Mouse (Mus musculus): ENCODE data around the gene Nipal3. TPM values are rescaled to one million over a fixed set of nuclear protein-coding genes. Genes with fewer than 3 reads are reported as not detected.

Nipal3 gene
- polyA plus RNA-seq, 1 experiment from 2014 or later: 1.6 TPM

GRCm38 (mm10) chr4:135520421-135520820, 25.6 kb upstream of the Nipal3 start:
- ATAC-seq (no peak), DNase-seq (no peak)
- Histone ChIP-seq H3K4me3 (ENCODE audit: low read depth, low read length) (no peak overlapping the region), H3K4me2 (ENCODE audit: low read depth, low read length) (no peak overlapping the region), H3K36me3 (replicated peaks; ENCODE audit: insufficient read depth, low read length) (no peaks in the 10 kb centered on the region), H3K9me3 (ENCODE audit: low read length) (no peaks in the 10 kb centered on the region), H3K27me3 (ENCODE audit: insufficient read depth, low read length) (peaks cover 4% of the 10 kb centered on the region; the same call in 1 of the 2 replicates), H3K27ac (ENCODE audit: low read depth) (no peak overlapping the region), H3K4me1 (ENCODE audit: insufficient read depth) (peaks cover 3% of the 10 kb centered on the region; the same call in 1 of the 2 replicates), H3K9ac (replicated peaks) (no peak overlapping the region)
- 50% methylated on average over 9 of the region's 9 CpGs for WGBS (ENCODE audit: insufficient replicate concordance)
- TF ChIP-seq EP300 (IDR thresholded peaks at IDR 0.05; ENCODE audit: low read depth) (no peak), CTCF (IDR thresholded peaks at IDR 0.05; ENCODE audit: low read depth) (no peak)

DNA sequence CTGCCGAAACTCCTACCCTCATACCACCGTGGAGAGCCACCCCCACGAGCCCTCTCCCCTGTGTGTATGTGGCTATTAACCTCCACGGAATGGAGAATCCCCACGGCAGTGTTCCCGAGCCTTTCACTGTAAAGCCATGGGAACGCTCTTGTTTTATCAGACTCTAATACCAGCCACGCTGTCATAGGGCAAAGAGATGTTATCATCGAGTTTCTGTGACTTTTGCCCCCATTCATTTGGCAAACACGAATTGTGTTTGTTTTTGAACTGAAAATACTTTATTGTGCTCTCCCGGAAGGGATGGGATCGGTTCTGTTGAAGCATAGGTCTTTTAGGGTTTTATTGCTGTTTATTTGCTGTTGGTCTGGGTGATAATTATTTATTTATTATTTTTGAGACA, 23.3 kb upstream of the Nipal3 start:
- 60% methylated on average over 12 of the region's 12 CpGs for WGBS (ENCODE audit: insufficient replicate concordance)
- H3K9ac ChIP-seq (replicated peaks): no peak overlapping the region
- TF ChIP-seq EP300 (IDR thresholded peaks at IDR 0.05; ENCODE audit: low read depth) (no peak), CTCF (IDR thresholded peaks at IDR 0.05; ENCODE audit: low read depth) (no peak)
- H3K36me3 ChIP-seq (replicated peaks; ENCODE audit: insufficient read depth, low read length): no peaks in the 10 kb centered on the region
- H3K4me2 ChIP-seq (ENCODE audit: low read depth, low read length): no peak overlapping the region
- no peaks in the 10 kb centered on the region for H3K27me3 ChIP-seq (ENCODE audit: insufficient read depth, low read length)
- no peak overlapping the region for H3K4me3 ChIP-seq (ENCODE audit: low read depth, low read length)
- DNase-seq (no peak), ATAC-seq (peak; percentile 62)
- H3K27ac ChIP-seq (ENCODE audit: low read depth): no peak overlapping the region
- peaks cover 6% of the 10 kb centered on the region for H3K4me1 ChIP-seq (ENCODE audit: insufficient read depth)
- H3K9me3 ChIP-seq (ENCODE audit: low read length): no peaks in the 10 kb centered on the region

GRCm38 (mm10) chr4:135516351-135517316, 21.8 kb upstream of the Nipal3 start:
- no peaks in the 10 kb centered on the region for H3K9me3 ChIP-seq (ENCODE audit: low read length)
- no peaks in the 10 kb centered on the region for H3K36me3 ChIP-seq (replicated peaks; ENCODE audit: insufficient read depth, low read length)
- peak overlapping the region; percentile 77 for H3K27ac ChIP-seq (ENCODE audit: low read depth)
- 42% methylated on average over 15 of the region's 15 CpGs for WGBS (ENCODE audit: insufficient replicate concordance)
- TF ChIP-seq CTCF (IDR thresholded peaks at IDR 0.05; ENCODE audit: low read depth): peak; percentile 85
- no peak for TF ChIP-seq EP300 (IDR thresholded peaks at IDR 0.05; ENCODE audit: low read depth)
- H3K27me3 ChIP-seq (ENCODE audit: insufficient read depth, low read length): no peaks in the 10 kb centered on the region
- peak; percentile 82 for ATAC-seq
- no peak overlapping the region for H3K4me3 ChIP-seq (ENCODE audit: low read depth, low read length)
- H3K4me2 ChIP-seq (ENCODE audit: low read depth, low read length): no peak overlapping the region
- H3K4me1 ChIP-seq (ENCODE audit: insufficient read depth): peaks cover 6% of the 10 kb centered on the region
- no peak overlapping the region; the same call in 1 of the 2 replicates for H3K9ac ChIP-seq (replicated peaks)
- peak; percentile 69 for DNase-seq

DNA sequence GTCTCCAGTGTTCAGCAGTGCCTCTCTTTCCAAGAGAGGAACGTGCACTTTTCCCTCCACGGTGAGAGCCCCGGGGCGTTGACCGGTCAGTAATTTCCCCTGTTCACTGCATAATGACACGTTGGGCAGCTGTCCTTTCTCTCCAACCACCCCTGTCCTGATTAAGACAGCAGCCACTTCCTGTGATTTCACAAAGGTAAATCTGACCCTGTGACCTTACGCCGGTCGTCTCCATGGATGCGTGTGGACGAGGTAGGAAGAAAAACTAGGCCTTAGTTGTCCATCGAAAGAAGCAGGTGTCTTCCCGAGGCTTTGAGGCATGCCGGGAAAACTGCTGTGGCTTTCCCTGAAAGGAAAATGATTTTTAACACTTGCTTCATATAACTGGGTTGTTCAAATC, 20.1 kb upstream of the Nipal3 start:
- no peak for DNase-seq
- Histone ChIP-seq H3K9ac (replicated peaks) (no peak overlapping the region), H3K27ac (ENCODE audit: low read depth) (no peak overlapping the region), H3K4me3 (ENCODE audit: low read depth, low read length) (no peak overlapping the region), H3K9me3 (ENCODE audit: low read length) (no peaks in the 10 kb centered on the region), H3K27me3 (ENCODE audit: insufficient read depth, low read length) (no peaks in the 10 kb centered on the region), H3K4me2 (ENCODE audit: low read depth, low read length) (no peak overlapping the region), H3K36me3 (replicated peaks; ENCODE audit: insufficient read depth, low read length) (no peaks in the 10 kb centered on the region), H3K4me1 (ENCODE audit: insufficient read depth) (peaks cover 6% of the 10 kb centered on the region)
- 59% methylated on average over 14 of the region's 14 CpGs for WGBS (ENCODE audit: insufficient replicate concordance)
- TF ChIP-seq EP300 (IDR thresholded peaks at IDR 0.05; ENCODE audit: low read depth): no peak
- no peak for TF ChIP-seq CTCF (IDR thresholded peaks at IDR 0.05; ENCODE audit: low read depth)
- ATAC-seq: no peak

DNA sequence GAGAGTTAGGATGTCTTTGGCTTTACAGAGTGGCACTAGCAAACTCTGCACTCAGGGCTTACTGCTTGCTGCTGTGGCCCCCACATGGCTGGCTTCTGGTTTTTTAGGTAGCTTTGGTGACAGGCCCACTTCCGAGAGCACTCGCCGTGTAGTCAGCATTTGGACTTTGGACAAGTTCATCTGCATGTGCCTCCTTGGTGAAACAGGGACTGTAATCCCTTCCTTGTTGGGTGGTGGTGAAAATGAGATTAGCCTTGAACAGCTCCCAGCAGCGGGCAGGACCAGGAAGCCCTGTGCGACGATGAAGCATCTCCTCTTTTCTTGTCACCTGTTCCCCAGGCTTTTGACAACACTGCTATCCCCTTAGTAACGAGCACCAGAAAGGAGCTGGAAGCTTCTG, 19.0 kb upstream of the Nipal3 start:
- Histone ChIP-seq H3K9me3 (ENCODE audit: low read length) (no peaks in the 10 kb centered on the region), H3K4me2 (ENCODE audit: low read depth, low read length) (no peak overlapping the region), H3K36me3 (replicated peaks; ENCODE audit: insufficient read depth, low read length) (no peaks in the 10 kb centered on the region), H3K4me1 (ENCODE audit: insufficient read depth) (peaks cover 6% of the 10 kb centered on the region), H3K4me3 (ENCODE audit: low read depth, low read length) (no peak overlapping the region), H3K27me3 (ENCODE audit: insufficient read depth, low read length) (no peaks in the 10 kb centered on the region), H3K27ac (ENCODE audit: low read depth) (no peak overlapping the region), H3K9ac (replicated peaks) (no peak overlapping the region)
- DNase-seq (no peak), ATAC-seq (no peak)
- 83% methylated on average over 7 of the region's 7 CpGs for WGBS (ENCODE audit: insufficient replicate concordance)
- TF ChIP-seq EP300 (IDR thresholded peaks at IDR 0.05; ENCODE audit: low read depth) (no peak), CTCF (IDR thresholded peaks at IDR 0.05; ENCODE audit: low read depth) (no peak)

DNA sequence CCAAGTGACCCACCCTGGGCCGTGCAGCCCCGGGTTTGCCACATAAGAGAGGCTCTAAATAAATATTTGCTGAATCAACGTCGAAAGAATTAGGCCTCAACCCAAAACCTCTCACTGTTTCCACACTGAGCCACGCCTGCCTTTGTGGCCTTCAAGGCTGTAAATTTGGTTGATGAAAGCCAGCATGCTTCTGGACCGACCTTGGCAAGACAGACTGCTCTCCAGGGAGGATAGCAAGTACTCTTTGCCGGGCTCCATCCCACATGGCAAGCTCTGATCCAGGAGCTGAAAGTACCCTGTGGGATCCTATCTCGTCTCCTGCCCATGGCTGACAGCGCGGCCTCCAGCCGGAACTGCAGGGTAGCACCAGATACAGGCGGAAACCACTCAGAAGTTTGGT, 14.7 kb upstream of the Nipal3 start:
- peaks cover 5% of the 10 kb centered on the region for H3K4me1 ChIP-seq (ENCODE audit: insufficient read depth)
- no peak for TF ChIP-seq CTCF (IDR thresholded peaks at IDR 0.05; ENCODE audit: low read depth)
- TF ChIP-seq EP300 (IDR thresholded peaks at IDR 0.05; ENCODE audit: low read depth): no peak
- H3K9me3 ChIP-seq (ENCODE audit: low read length): no peaks in the 10 kb centered on the region
- ATAC-seq (no peak), DNase-seq (no peak)
- no peak overlapping the region for H3K4me2 ChIP-seq (ENCODE audit: low read depth, low read length)
- no peaks in the 10 kb centered on the region for H3K36me3 ChIP-seq (replicated peaks; ENCODE audit: insufficient read depth, low read length)
- no peak overlapping the region for H3K9ac ChIP-seq (replicated peaks)
- no peak overlapping the region for H3K27ac ChIP-seq (ENCODE audit: low read depth)
- H3K27me3 ChIP-seq (ENCODE audit: insufficient read depth, low read length): no peaks in the 10 kb centered on the region
- H3K4me3 ChIP-seq (ENCODE audit: low read depth, low read length): no peak overlapping the region
- WGBS (ENCODE audit: insufficient replicate concordance): 65% methylated on average over 12 of the region's 12 CpGs

All from liver, postnatal 0 days (tissue).